Mouse (Mus musculus): ENCODE data around the gene Nrxn3.

- TF ChIP-seq CTCF (IDR thresholded peaks at IDR 0.05; ENCODE audit: low read depth, low read length) = no peak
- no peak for TF ChIP-seq POLR2A (IDR thresholded peaks at IDR 0.05; ENCODE audit: borderline replicate concordance, low read depth, low read length)
These were observed 1094.5 kb downstream of the Nrxn3 start for GRCm38 (mm10) chr12:89817072-89817773.
